Mouse (Mus musculus) stomach, postnatal 0 days (tissue): ENCODE measurements at regions not wholly inside any gene's neighbourhood (a gene's known extent, or its start where the extent isn't known, plus 50 kb on each side); places are given as distances from the start of the nearest gene placed in this dataset.
"Not testable (repeated sequence)": the region's sequence is repeated elsewhere in the genome, so short reads cannot be mapped to it uniquely, and the experiment has no call there.

Experiments
- ATAC-seq: fragments of 200-750 bp; cut with Nextera tagmentation; 2 replicates; pipeline ENCODE4 v1.8.0; 2017; ENCODE audit not compliant: low FRiP score, low TSS enrichment
- DNase-seq: peaks from one replicate; pipeline ENCODE4 v3.0.0-alpha.2; 2016; ENCODE audit warnings: low spot score
- H3K27ac ChIP-seq: fragments of 300-500 bp; sonication (generic); replicated peaks from 2 replicates; pipeline ENCODE4 v1.5.1; 2014; ENCODE audit warnings: mild to moderate bottlenecking, control low read depth
- H3K27me3 ChIP-seq: fragments of 300-500 bp; sonication (generic); 2 replicates; pipeline ENCODE4 v1.6.1; 2014; ENCODE audit warnings: low read length; ENCODE audit not compliant: control insufficient read depth, insufficient read depth
- H3K36me3 ChIP-seq: fragments of 300-500 bp; sonication (generic); 2 replicates; pipeline ENCODE4 v1.6.1; 2014; ENCODE audit warnings: low read length, mixed read lengths; ENCODE audit not compliant: control insufficient read depth, insufficient read depth
- H3K4me1 ChIP-seq: fragments of 300-500 bp; sonication (generic); replicated peaks from 2 replicates; pipeline ENCODE4 v1.6.1; 2014; ENCODE audit warnings: antibody characterized with exemption; ENCODE audit not compliant: control insufficient read depth, insufficient read depth
- H3K4me2 ChIP-seq: fragments of 300-500 bp; sonication (generic); replicated peaks from 2 replicates; pipeline ENCODE4 v1.6.1; 2014; ENCODE audit warnings: low read depth, mild to moderate bottlenecking, control low read depth, moderate library complexity
- H3K4me3 ChIP-seq: fragments of 300-500 bp; sonication (generic); 2 replicates; pipeline ENCODE4 v1.5.1; 2014; ENCODE audit warnings: low read depth, low read length, control low read depth
- H3K9ac ChIP-seq: fragments of 300-500 bp; sonication (generic); 2 replicates; pipeline ENCODE4 v1.6.1; 2014; ENCODE audit warnings: mild to moderate bottlenecking, low read length, control low read depth, mixed read lengths
- H3K9me3 ChIP-seq: fragments of 300-500 bp; sonication (generic); 2 replicates; pipeline ENCODE4 v1.6.1; 2016; ENCODE audit warnings: low read length; ENCODE audit not compliant: control insufficient read depth
- CTCF ChIP-seq: IDR thresholded peaks from 2 replicates; pipeline ENCODE4 v1.5.1; 2016; ENCODE audit warnings: antibody characterized with exemption, low read depth, mild to moderate bottlenecking, moderate library complexity
- EP300 ChIP-seq: optimal IDR thresholded peaks from 2 replicates; pipeline ENCODE3; 2016; ENCODE audit warnings: antibody characterized with exemption
- WGBS: fragments of 180-500 bp; shearing (Covaris S2); extraction: QIAGEN DNeasy Blood & Tissue Kit; methylation state at CpG from one replicate; pipeline ENCODE4 v1.1.7; 2014; 5-methylcytosine and 5-hydroxymethylcytosine counted together

DNA sequence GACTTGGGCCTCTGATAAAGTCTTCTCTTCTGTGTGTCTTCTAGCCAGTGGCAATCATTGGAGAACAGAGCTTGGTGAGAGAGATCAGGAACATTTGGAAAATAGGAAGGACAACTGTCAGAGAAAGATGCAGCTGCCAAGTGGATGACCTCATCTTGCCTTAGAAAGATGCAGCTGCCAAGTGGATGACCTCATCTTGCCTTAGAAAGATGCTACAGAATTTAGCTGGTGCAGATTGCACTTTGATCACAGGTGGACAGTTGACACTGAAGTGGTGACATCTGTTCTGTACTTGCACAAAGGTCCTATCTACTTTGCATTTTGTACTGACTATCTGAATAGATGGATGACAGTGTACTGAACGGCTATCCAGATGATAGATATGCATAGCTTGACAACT is 163.1 kb downstream of the Ube2e3 start:
- no peak overlapping the region for H3K9ac ChIP-seq
- no peaks in the 10 kb centered on the region for H3K9me3 ChIP-seq
- DNase-seq (no peak), ATAC-seq (no peak)
- H3K27me3 ChIP-seq = no peaks in the 10 kb centered on the region
- no peak overlapping the region for H3K4me2 ChIP-seq
- no peak overlapping the region for H3K27ac ChIP-seq
- no peaks in the 10 kb centered on the region for H3K4me1 ChIP-seq
- no peaks in the 10 kb centered on the region for H3K36me3 ChIP-seq
- 57% methylated on average over 1 of the region's 1 CpGs for WGBS
- TF ChIP-seq CTCF (no peak), EP300 (no peak)
- H3K4me3 ChIP-seq = no peak overlapping the region

DNA sequence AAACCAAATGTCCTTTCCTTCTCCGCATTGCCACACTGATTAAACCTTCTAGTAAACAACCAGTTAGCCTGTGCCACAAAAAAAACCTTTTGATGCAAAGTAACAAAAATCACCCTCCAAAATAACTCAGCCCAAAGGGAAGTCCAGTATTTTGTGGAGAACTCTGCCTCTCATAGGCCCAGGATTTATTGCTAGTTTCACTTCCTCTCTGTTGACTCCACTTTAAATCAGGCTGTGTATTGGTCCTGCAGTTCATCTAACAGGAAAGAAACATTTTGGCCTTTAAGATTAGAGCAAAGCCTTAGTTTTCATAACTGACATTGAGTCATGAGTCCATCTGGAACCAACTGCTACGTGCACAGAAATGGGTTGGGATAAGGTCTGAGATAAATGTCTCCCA is 168.4 kb downstream of the Ube2e3 start:
- ATAC-seq (no peak), DNase-seq (no peak)
- Histone ChIP-seq H3K4me1 (no peaks in the 10 kb centered on the region), H3K27ac (no peak overlapping the region), H3K4me3 (no peak overlapping the region), H3K9me3 (no peaks in the 10 kb centered on the region), H3K27me3 (no peaks in the 10 kb centered on the region), H3K4me2 (no peak overlapping the region), H3K9ac (no peak overlapping the region), H3K36me3 (no peaks in the 10 kb centered on the region)
- no peak for TF ChIP-seq EP300
- no peak for TF ChIP-seq CTCF
- WGBS = 73% methylated on average over 2 of the region's 2 CpGs

DNA sequence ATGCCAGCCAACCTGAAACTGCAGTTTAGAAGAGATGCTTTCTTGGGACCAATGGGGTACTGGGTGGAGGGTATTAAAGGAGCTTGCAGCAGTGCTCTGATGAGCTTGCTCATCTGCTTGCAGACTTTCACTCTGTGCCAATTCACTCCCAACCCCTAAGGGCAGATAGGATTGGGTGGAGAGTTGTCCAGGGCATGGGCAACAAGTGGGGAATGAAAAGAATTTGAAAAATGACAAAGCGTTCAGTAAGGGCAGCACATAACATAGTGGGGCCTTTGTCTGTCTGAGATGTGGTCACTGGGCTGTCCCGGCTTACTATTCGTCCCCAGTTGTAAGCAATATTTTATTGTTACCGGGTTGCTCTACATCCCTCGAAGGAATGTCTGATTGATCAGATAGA is 170.7 kb downstream of the Ube2e3 start:
- Histone ChIP-seq H3K4me1 (no peaks in the 10 kb centered on the region), H3K36me3 (no peaks in the 10 kb centered on the region), H3K27ac (no peak overlapping the region), H3K4me2 (no peak overlapping the region), H3K9me3 (no peaks in the 10 kb centered on the region), H3K27me3 (no peaks in the 10 kb centered on the region), H3K4me3 (no peak overlapping the region), H3K9ac (no peak overlapping the region)
- WGBS = 61% methylated on average over 5 of the region's 5 CpGs
- TF ChIP-seq CTCF (no peak), EP300 (no peak)
- ATAC-seq = no peak
- no peak for DNase-seq

DNA sequence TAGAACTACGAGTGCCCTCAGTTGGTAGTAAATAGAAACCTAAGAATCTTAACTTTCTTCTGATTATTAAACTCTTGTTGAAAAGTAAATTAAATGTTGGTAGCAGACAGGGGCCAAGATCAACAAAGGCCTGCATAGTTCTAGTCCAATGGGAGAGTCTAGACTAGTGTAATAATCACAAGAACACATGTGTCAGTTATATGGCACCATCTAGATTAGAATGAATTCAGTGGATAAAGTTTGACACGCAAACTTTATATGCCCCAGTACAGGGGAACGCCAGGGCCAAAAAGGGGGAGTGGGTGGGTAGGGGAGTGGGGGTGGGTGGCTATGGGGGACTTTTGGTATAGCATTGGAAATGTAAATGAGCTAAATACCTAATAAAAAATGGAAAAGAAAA is 176.9 kb downstream of the Ube2e3 start:
- not testable (repeated sequence) for H3K4me1 ChIP-seq, ATAC-seq, H3K27ac ChIP-seq, H3K4me2 ChIP-seq, H3K9me3 ChIP-seq, H3K36me3 ChIP-seq, H3K4me3 ChIP-seq, H3K9ac ChIP-seq, DNase-seq, H3K27me3 ChIP-seq
- WGBS = 84% methylated on average over 3 of the region's 3 CpGs

DNA sequence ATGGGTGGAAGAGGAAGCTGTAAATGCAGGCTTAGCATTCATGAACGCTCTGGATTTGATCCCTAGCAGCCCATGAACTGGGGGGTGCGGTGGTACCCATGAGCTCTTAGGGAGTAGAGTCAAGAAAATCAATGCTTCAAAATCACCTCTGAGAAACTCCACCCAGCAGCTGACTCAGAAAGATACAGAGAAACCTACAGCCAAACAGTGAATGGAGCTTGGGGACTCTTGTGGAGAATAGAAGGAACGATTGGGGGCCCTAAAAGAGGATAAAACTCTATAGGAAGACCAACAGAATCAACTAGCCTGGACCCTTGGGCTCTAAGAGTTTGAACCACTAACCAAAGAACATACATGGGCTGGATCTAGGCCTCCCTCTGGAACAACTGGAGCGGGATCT is 177.6 kb downstream of the Ube2e3 start:
- no peaks in the 10 kb centered on the region for H3K4me1 ChIP-seq
- no peak for DNase-seq
- TF ChIP-seq CTCF (no peak), EP300 (no peak)
- H3K36me3 ChIP-seq = no peaks in the 10 kb centered on the region
- no peak overlapping the region for H3K9ac ChIP-seq
- H3K9me3 ChIP-seq = no peaks in the 10 kb centered on the region
- no peak overlapping the region for H3K4me3 ChIP-seq
- 84% methylated on average over 4 of the region's 4 CpGs for WGBS
- H3K4me2 ChIP-seq = no peak overlapping the region
- ATAC-seq = no peak
- H3K27me3 ChIP-seq = no peaks in the 10 kb centered on the region
- H3K27ac ChIP-seq = no peak overlapping the region

DNA sequence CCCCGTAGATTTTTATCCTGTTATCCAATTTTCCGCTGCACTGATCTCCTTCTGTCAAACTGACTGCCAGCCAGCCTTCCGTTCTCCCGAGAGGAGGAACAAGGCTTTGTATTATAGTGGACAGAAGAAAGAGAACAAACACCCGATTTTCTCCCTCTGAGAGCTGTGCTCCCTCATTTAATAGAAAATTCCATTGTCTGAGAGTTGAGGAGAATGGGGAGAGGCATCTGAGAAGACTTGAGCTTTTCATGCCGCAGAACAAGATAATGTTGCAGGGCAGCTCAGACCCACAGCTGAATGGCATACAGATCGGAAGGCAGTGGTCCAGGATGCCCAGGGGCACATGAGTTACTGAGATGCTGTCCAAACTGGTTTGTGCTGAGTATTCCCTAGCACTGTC is 180.1 kb downstream of the Ube2e3 start:
- Histone ChIP-seq H3K9ac (no peak overlapping the region), H3K36me3 (no peaks in the 10 kb centered on the region), H3K27me3 (no peaks in the 10 kb centered on the region), H3K4me3 (no peak overlapping the region), H3K27ac (no peak overlapping the region), H3K4me1 (no peaks in the 10 kb centered on the region), H3K4me2 (no peak overlapping the region), H3K9me3 (no peaks in the 10 kb centered on the region)
- 54% methylated on average over 7 of the region's 7 CpGs for WGBS
- ATAC-seq = no peak
- TF ChIP-seq CTCF = no peak
- TF ChIP-seq EP300 = no peak
- DNase-seq = no peak
